Mouse (Mus musculus): ENCODE measurements around the gene Cdk6. TPM values are rescaled to one million over a fixed set of nuclear protein-coding genes. Genes with fewer than 3 reads are reported as not detected.

Cdk6 gene
- polyA plus RNA-seq, 1 experiment from 2014 or later = 16.6 TPM

GRCm38 (mm10) chr5:3479016-3479795 lies 137.9 kb downstream of the Cdk6 start:
- no peak for ATAC-seq (ENCODE audit: low FRiP score, low TSS enrichment)
- no peak for TF ChIP-seq CTCF (IDR thresholded peaks at IDR 0.05; ENCODE audit: low read depth)
- no peak for TF ChIP-seq EP300 (optimal IDR thresholded peaks at IDR 0.05)
- Histone ChIP-seq H3K36me3 (ENCODE audit: control insufficient read depth, insufficient read depth, low read length) (no peaks in the 10 kb centered on the region), H3K4me2 (replicated peaks; ENCODE audit: low read depth) (no peak overlapping the region), H3K27me3 (ENCODE audit: control insufficient read depth, insufficient read depth, low read length) (no peaks in the 10 kb centered on the region), H3K4me3 (ENCODE audit: low read depth, low read length) (no peak overlapping the region), H3K9ac (ENCODE audit: low read length) (no peak overlapping the region), H3K27ac (replicated peaks) (no peak overlapping the region), H3K4me1 (replicated peaks; ENCODE audit: control insufficient read depth, insufficient read depth) (no peaks in the 10 kb centered on the region), H3K9me3 (ENCODE audit: control insufficient read depth, low read length) (no peaks in the 10 kb centered on the region)
- 75% methylated on average over 7 of the region's 7 CpGs for WGBS
- DNase-seq (ENCODE audit: low spot score) = no peak

- WGBS = 93% methylated on average over 9 of the region's 9 CpGs
Measured at GRCm38 (mm10) chr5:3480637-3481395, 139.5 kb downstream of the Cdk6 start.

GRCm38 (mm10) chr5:3482474-3482873 lies 141.2 kb downstream of the Cdk6 start:
- no peak for ATAC-seq (ENCODE audit: low FRiP score, low TSS enrichment)
- Histone ChIP-seq H3K9me3 (ENCODE audit: control insufficient read depth, low read length) (no peaks in the 10 kb centered on the region), H3K9ac (ENCODE audit: low read length) (no peak overlapping the region), H3K27me3 (ENCODE audit: control insufficient read depth, insufficient read depth, low read length) (no peaks in the 10 kb centered on the region), H3K27ac (replicated peaks) (no peak overlapping the region), H3K4me1 (replicated peaks; ENCODE audit: control insufficient read depth, insufficient read depth) (no peaks in the 10 kb centered on the region), H3K4me3 (ENCODE audit: low read depth, low read length) (no peak overlapping the region), H3K4me2 (replicated peaks; ENCODE audit: low read depth) (no peak overlapping the region), H3K36me3 (ENCODE audit: control insufficient read depth, insufficient read depth, low read length) (peaks cover 2% of the 10 kb centered on the region; the same call in 1 of the 2 replicates)
- WGBS = 87% methylated on average over 7 of the region's 7 CpGs
- TF ChIP-seq CTCF (IDR thresholded peaks at IDR 0.05; ENCODE audit: low read depth) (no peak), EP300 (optimal IDR thresholded peaks at IDR 0.05) (no peak)
- no peak for DNase-seq (ENCODE audit: low spot score)

More at GRCm38 (mm10) chr5:3480637-3481395, 139.5 kb downstream of the Cdk6 start:
- no peak overlapping the region for H3K4me3 ChIP-seq (ENCODE audit: low read depth, low read length)
- H3K27ac ChIP-seq (replicated peaks) = no peak overlapping the region
- H3K4me1 ChIP-seq (replicated peaks; ENCODE audit: control insufficient read depth, insufficient read depth) = no peaks in the 10 kb centered on the region
- TF ChIP-seq CTCF (IDR thresholded peaks at IDR 0.05; ENCODE audit: low read depth) (no peak), EP300 (optimal IDR thresholded peaks at IDR 0.05) (no peak)
- H3K9me3 ChIP-seq (ENCODE audit: control insufficient read depth, low read length) = no peaks in the 10 kb centered on the region
- H3K9ac ChIP-seq (ENCODE audit: low read length) = no peak overlapping the region
- H3K4me2 ChIP-seq (replicated peaks; ENCODE audit: low read depth) = no peak overlapping the region
- H3K36me3 ChIP-seq (ENCODE audit: control insufficient read depth, insufficient read depth, low read length) = peaks cover 2% of the 10 kb centered on the region; the same call in 1 of the 2 replicates
- no peak for DNase-seq (ENCODE audit: low spot score)
- no peak for ATAC-seq (ENCODE audit: low FRiP score, low TSS enrichment)
- H3K27me3 ChIP-seq (ENCODE audit: control insufficient read depth, insufficient read depth, low read length) = no peaks in the 10 kb centered on the region

GRCm38 (mm10) chr5:3483054-3483722 lies 141.9 kb downstream of the Cdk6 start:
- no peak for DNase-seq (ENCODE audit: low spot score)
- Histone ChIP-seq H3K27me3 (ENCODE audit: control insufficient read depth, insufficient read depth, low read length) (no peaks in the 10 kb centered on the region), H3K4me3 (ENCODE audit: low read depth, low read length) (no peak overlapping the region), H3K9me3 (ENCODE audit: control insufficient read depth, low read length) (no peaks in the 10 kb centered on the region), H3K9ac (ENCODE audit: low read length) (no peak overlapping the region), H3K4me1 (replicated peaks; ENCODE audit: control insufficient read depth, insufficient read depth) (no peaks in the 10 kb centered on the region), H3K4me2 (replicated peaks; ENCODE audit: low read depth) (no peak overlapping the region), H3K36me3 (ENCODE audit: control insufficient read depth, insufficient read depth, low read length) (peaks cover 2% of the 10 kb centered on the region; the same call in 1 of the 2 replicates), H3K27ac (replicated peaks) (no peak overlapping the region)
- 87% methylated on average over 5 of the region's 5 CpGs for WGBS
- ATAC-seq (ENCODE audit: low FRiP score, low TSS enrichment) = no peak
- TF ChIP-seq EP300 (optimal IDR thresholded peaks at IDR 0.05) (no peak), CTCF (IDR thresholded peaks at IDR 0.05; ENCODE audit: low read depth) (no peak)

GRCm38 (mm10) chr5:3486579-3487282 lies 145.4 kb downstream of the Cdk6 start:
- no peak overlapping the region for H3K9ac ChIP-seq (ENCODE audit: low read length)
- H3K4me3 ChIP-seq (ENCODE audit: low read depth, low read length) = no peak overlapping the region
- ATAC-seq (ENCODE audit: low FRiP score, low TSS enrichment) = no peak
- whole genome bisulfite sequencing = 57% methylated on average over 7 of the region's 7 CpGs
- no peaks in the 10 kb centered on the region for H3K4me1 ChIP-seq (replicated peaks; ENCODE audit: control insufficient read depth, insufficient read depth)
- no peak for DNase-seq (ENCODE audit: low spot score)
- TF ChIP-seq EP300 (optimal IDR thresholded peaks at IDR 0.05) (no peak), CTCF (IDR thresholded peaks at IDR 0.05; ENCODE audit: low read depth) (no peak)
- no peak overlapping the region for H3K4me2 ChIP-seq (replicated peaks; ENCODE audit: low read depth)
- peaks cover 2% of the 10 kb centered on the region; the same call in 1 of the 2 replicates for H3K36me3 ChIP-seq (ENCODE audit: control insufficient read depth, insufficient read depth, low read length)
- no peaks in the 10 kb centered on the region for H3K27me3 ChIP-seq (ENCODE audit: control insufficient read depth, insufficient read depth, low read length)
- H3K9me3 ChIP-seq (ENCODE audit: control insufficient read depth, low read length) = no peaks in the 10 kb centered on the region
- no peak overlapping the region for H3K27ac ChIP-seq (replicated peaks)
